Mouse (Mus musculus): ENCODE data around the gene Rchy1. TPM values are rescaled to one million over a fixed set of nuclear protein-coding genes. Genes with fewer than 3 reads are reported as not detected.

The Rchy1 gene
- total and polyA plus RNA-seq, 2 experiments from 2014 or later: 36.2 to 66.8 TPM

DNA sequence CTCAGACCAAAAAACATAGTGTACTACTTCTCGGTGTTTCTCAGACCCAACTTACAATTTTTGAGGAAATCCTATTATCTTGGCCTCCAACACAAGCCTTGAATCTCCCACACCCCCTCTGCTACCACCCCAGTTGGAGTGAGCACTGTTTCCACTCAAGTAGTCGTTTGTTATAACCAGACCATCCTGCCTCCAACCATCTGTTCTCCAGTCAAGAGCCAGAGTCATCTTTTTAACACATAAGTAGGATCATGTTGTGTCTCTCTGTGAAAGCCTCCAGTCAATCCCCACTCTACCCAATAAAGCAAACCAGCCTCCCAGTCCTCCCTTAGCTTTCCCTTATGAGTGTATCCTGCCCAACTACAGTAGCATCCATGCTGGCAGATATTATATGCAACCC, 20.6 kb upstream of the Rchy1 start:
- H3K4me1 ChIP-seq (ENCODE audit: insufficient read depth, low read length): no peaks in the 10 kb centered on the region
- no peaks in the 10 kb centered on the region for H3K36me3 ChIP-seq (ENCODE audit: insufficient read depth, low read length)
- ATAC-seq (ENCODE audit: low FRiP score) (no peak), DNase-seq (ENCODE audit: low spot score) (no peak)
- no peak for TF ChIP-seq CTCF (IDR thresholded peaks at IDR 0.05)
- H3K4me3 ChIP-seq (ENCODE audit: low read depth, low read length): no peak overlapping the region
- H3K27ac ChIP-seq (ENCODE audit: low read depth, low read length): no peak overlapping the region
- no peak overlapping the region for H3K9ac ChIP-seq (replicated peaks; ENCODE audit: low read length, poor library complexity, severe bottlenecking)
- WGBS: 83% methylated on average over 2 of the region's 2 CpGs
- no peaks in the 10 kb centered on the region for H3K9me3 ChIP-seq (ENCODE audit: low read length)
- H3K4me2 ChIP-seq (ENCODE audit: low read depth, low read length, poor library complexity, severe bottlenecking): no peak overlapping the region
- H3K27me3 ChIP-seq (ENCODE audit: insufficient read depth, low read length): no peaks in the 10 kb centered on the region

DNA sequence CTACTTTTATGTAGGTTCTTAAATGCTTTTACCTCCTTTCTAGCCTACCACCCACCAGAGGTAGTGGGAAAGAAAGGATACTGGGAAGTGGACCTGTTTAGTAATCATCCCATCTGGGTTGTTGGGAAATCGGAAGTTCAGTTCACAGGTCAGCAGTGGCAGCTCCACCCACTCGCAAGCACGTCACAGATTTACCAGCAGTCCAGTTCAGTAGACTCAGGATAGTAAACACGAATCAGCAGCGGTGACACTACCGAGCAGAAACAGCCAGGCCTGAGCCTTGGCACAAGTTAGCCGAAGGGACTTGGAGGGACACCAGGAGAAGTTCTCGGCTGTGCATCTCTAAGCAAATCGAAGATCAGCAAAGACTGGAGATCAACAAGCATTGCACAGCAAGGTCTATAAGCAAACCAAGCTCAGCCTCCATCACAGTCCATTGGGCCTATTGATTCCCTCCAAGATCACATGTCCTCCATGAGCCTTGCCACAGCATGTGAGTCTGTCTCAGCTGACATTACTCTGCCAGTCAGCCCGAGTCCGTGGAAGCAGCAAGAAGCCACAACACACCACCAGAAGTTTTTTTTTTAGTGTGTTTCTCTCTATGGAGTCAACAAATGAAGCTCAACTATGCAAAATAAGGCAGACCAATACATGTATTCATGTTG, 18.4 kb upstream of the Rchy1 start:
- no peak for ATAC-seq (ENCODE audit: low FRiP score)
- H3K4me1 ChIP-seq (ENCODE audit: insufficient read depth, low read length): no peaks in the 10 kb centered on the region
- no peaks in the 10 kb centered on the region for H3K27me3 ChIP-seq (ENCODE audit: insufficient read depth, low read length)
- WGBS: 94% methylated on average over 11 of the region's 11 CpGs
- H3K4me3 ChIP-seq (ENCODE audit: low read depth, low read length): no peak overlapping the region
- H3K9me3 ChIP-seq (ENCODE audit: low read length): no peaks in the 10 kb centered on the region
- H3K27ac ChIP-seq (ENCODE audit: low read depth, low read length): no peak overlapping the region
- no peak for DNase-seq (ENCODE audit: low spot score)
- no peak overlapping the region for H3K4me2 ChIP-seq (ENCODE audit: low read depth, low read length, poor library complexity, severe bottlenecking)
- TF ChIP-seq CTCF (IDR thresholded peaks at IDR 0.05): no peak
- H3K9ac ChIP-seq (replicated peaks; ENCODE audit: low read length, poor library complexity, severe bottlenecking): no peak overlapping the region
- H3K36me3 ChIP-seq (ENCODE audit: insufficient read depth, low read length): no peaks in the 10 kb centered on the region

GRCm38 (mm10) chr5:91977397-91977770, 14.5 kb upstream of the Rchy1 start:
- no peak overlapping the region for H3K27ac ChIP-seq (ENCODE audit: low read depth, low read length)
- no peak overlapping the region for H3K9ac ChIP-seq (replicated peaks; ENCODE audit: low read length, poor library complexity, severe bottlenecking)
- no peaks in the 10 kb centered on the region for H3K36me3 ChIP-seq (ENCODE audit: insufficient read depth, low read length)
- no peak overlapping the region for H3K4me3 ChIP-seq (ENCODE audit: low read depth, low read length)
- no peak for TF ChIP-seq CTCF (IDR thresholded peaks at IDR 0.05)
- DNase-seq (ENCODE audit: low spot score) (no peak), ATAC-seq (ENCODE audit: low FRiP score) (no peak)
- WGBS: 85% methylated on average over 2 of the region's 2 CpGs
- H3K4me1 ChIP-seq (ENCODE audit: insufficient read depth, low read length): no peaks in the 10 kb centered on the region
- no peaks in the 10 kb centered on the region for H3K27me3 ChIP-seq (ENCODE audit: insufficient read depth, low read length)
- no peak overlapping the region for H3K4me2 ChIP-seq (ENCODE audit: low read depth, low read length, poor library complexity, severe bottlenecking)
- H3K9me3 ChIP-seq (ENCODE audit: low read length): no peaks in the 10 kb centered on the region

GRCm38 (mm10) chr5:91976566-91977396, 13.9 kb upstream of the Rchy1 start:
- 74% methylated on average over 10 of the region's 10 CpGs for WGBS
- no peaks in the 10 kb centered on the region for H3K9me3 ChIP-seq (ENCODE audit: low read length)
- no peak overlapping the region for H3K27ac ChIP-seq (ENCODE audit: low read depth, low read length)
- H3K9ac ChIP-seq (replicated peaks; ENCODE audit: low read length, poor library complexity, severe bottlenecking): no peak overlapping the region
- H3K36me3 ChIP-seq (ENCODE audit: insufficient read depth, low read length): no peaks in the 10 kb centered on the region
- DNase-seq (ENCODE audit: low spot score) (no peak), ATAC-seq (ENCODE audit: low FRiP score) (no peak)
- no peak for TF ChIP-seq CTCF (IDR thresholded peaks at IDR 0.05)
- H3K4me1 ChIP-seq (ENCODE audit: insufficient read depth, low read length): no peaks in the 10 kb centered on the region
- H3K4me2 ChIP-seq (ENCODE audit: low read depth, low read length, poor library complexity, severe bottlenecking): no peak overlapping the region
- no peak overlapping the region for H3K4me3 ChIP-seq (ENCODE audit: low read depth, low read length)
- no peaks in the 10 kb centered on the region for H3K27me3 ChIP-seq (ENCODE audit: insufficient read depth, low read length)

- no peaks in the 10 kb centered on the region for H3K27me3 ChIP-seq (ENCODE audit: insufficient read depth, low read length)
- DNase-seq (ENCODE audit: low spot score) (no peak), ATAC-seq (ENCODE audit: low FRiP score) (no peak)
- 93% methylated on average over 9 of the region's 9 CpGs for WGBS
- no peaks in the 10 kb centered on the region for H3K9me3 ChIP-seq (ENCODE audit: low read length)
- H3K36me3 ChIP-seq (ENCODE audit: insufficient read depth, low read length): no peaks in the 10 kb centered on the region
- H3K4me2 ChIP-seq (ENCODE audit: low read depth, low read length, poor library complexity, severe bottlenecking): no peak overlapping the region
- no peak overlapping the region for H3K27ac ChIP-seq (ENCODE audit: low read depth, low read length)
- no peak for TF ChIP-seq CTCF (IDR thresholded peaks at IDR 0.05)
- H3K4me1 ChIP-seq (ENCODE audit: insufficient read depth, low read length): no peaks in the 10 kb centered on the region
- H3K4me3 ChIP-seq (ENCODE audit: low read depth, low read length): no peak overlapping the region
- H3K9ac ChIP-seq (replicated peaks; ENCODE audit: low read length, poor library complexity, severe bottlenecking): no peak overlapping the region
Observed at GRCm38 (mm10) chr5:91975758-91976157, 12.9 kb upstream of the Rchy1 start.

DNA sequence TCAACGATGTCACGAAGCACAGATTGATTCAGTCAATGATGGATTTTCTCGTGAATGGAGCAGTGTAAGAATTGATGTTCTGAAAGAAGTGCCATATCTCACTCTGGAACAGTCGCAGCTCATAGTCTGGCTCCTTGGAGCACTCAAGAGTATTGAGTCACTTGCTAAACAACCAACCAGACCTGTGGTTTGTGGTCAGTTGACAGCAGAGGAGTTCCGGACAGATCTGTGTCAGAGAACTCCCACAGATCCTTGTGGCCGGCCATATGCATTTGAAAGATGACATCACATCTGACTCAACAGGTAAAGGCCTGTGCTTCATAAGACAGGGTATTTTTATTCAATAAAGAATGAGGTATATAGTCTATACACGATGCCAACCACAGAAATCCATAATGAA, 11.1 kb upstream of the Rchy1 start:
- 93% methylated on average over 7 of the region's 7 CpGs for WGBS
- H3K9ac ChIP-seq (replicated peaks; ENCODE audit: low read length, poor library complexity, severe bottlenecking): no peak overlapping the region
- TF ChIP-seq CTCF (IDR thresholded peaks at IDR 0.05): no peak
- H3K4me1 ChIP-seq (ENCODE audit: insufficient read depth, low read length): no peaks in the 10 kb centered on the region
- no peak overlapping the region for H3K4me2 ChIP-seq (ENCODE audit: low read depth, low read length, poor library complexity, severe bottlenecking)
- no peaks in the 10 kb centered on the region for H3K36me3 ChIP-seq (ENCODE audit: insufficient read depth, low read length)
- ATAC-seq (ENCODE audit: low FRiP score) (no peak), DNase-seq (ENCODE audit: low spot score) (no peak)
- no peaks in the 10 kb centered on the region for H3K27me3 ChIP-seq (ENCODE audit: insufficient read depth, low read length)
- H3K9me3 ChIP-seq (ENCODE audit: low read length): no peaks in the 10 kb centered on the region
- no peak overlapping the region for H3K27ac ChIP-seq (ENCODE audit: low read depth, low read length)
- no peak overlapping the region for H3K4me3 ChIP-seq (ENCODE audit: low read depth, low read length)

All from midbrain, postnatal 0 days (tissue).